Mouse (Mus musculus) cerebellum, adult 2 months (tissue): Measurements from ENCODE around the gene N4bp2. TPM values are rescaled to one million over a fixed set of nuclear protein-coding genes. Genes with fewer than 3 reads are reported as not detected.

Source experiments
- DNase-seq, 2 experiments: peaks; one replicate each; pipeline ENCODE4 v3.0.0; 2021
- H3K27ac ChIP-seq: fragments of 200-500 bp; 2 replicates; pipeline ENCODE4 v1.5.1; 2012; ENCODE audit warnings: low read length, control low read depth, inconsistent platforms; ENCODE audit not compliant: insufficient read depth
- H3K27me3 ChIP-seq: fragments of 200-500 bp; 2 replicates; pipeline ENCODE4 v1.6.1; 2012; ENCODE audit warnings: inconsistent platforms, mild to moderate bottlenecking, low read length, moderate library complexity; ENCODE audit not compliant: control insufficient read depth, insufficient read depth
- H3K4me1 ChIP-seq: fragments of 200-500 bp; 2 replicates; pipeline ENCODE4 v1.6.1; 2011; ENCODE audit warnings: low read length; ENCODE audit not compliant: control insufficient read depth, insufficient read depth
- H3K4me3 ChIP-seq: fragments of 200-500 bp; replicated peaks from 2 replicates; pipeline ENCODE3; 2011; ENCODE audit warnings: mild to moderate bottlenecking, low read depth, low read length, control low read depth; ENCODE audit not compliant: insufficient read depth
- CTCF ChIP-seq: fragments of 200-500 bp; IDR thresholded peaks from 2 replicates; pipeline ENCODE4 v1.5.1; 2011; ENCODE audit warnings: low read depth, mild to moderate bottlenecking, control low read depth, low read length, moderate library complexity, borderline replicate concordance; ENCODE audit not compliant: insufficient read depth
- POLR2A ChIP-seq: fragments of 200-500 bp; IDR thresholded peaks from 2 replicates; pipeline ENCODE4 v1.6.1; 2011; ENCODE audit warnings: low read length, control low read depth, borderline replicate concordance; ENCODE audit not compliant: insufficient read depth
- WGBS: fragments of 180-500 bp; shearing (Covaris S2); methylation state at CpG from one replicate; pipeline ENCODE4 v1.1.7; 2018; 5-methylcytosine and 5-hydroxymethylcytosine counted together
- polyA plus RNA-seq: library from polyadenylated mRNA; depleted of rRNA; stranded (reverse); fragments of >200 nt; gene quantifications from 2 replicates; pipeline ENCODE4 v1.2.3, GENCODE M21; 2012

N4bp2 gene
- polyA plus RNA-seq, 1 experiment = 5.7 TPM

GRCm38 (mm10) chr5:65739366-65739765 is 24.0 kb upstream of the N4bp2 start:
- no peak for DNase-seq
- no peaks in the 10 kb centered on the region for H3K4me1 ChIP-seq
- WGBS = 88% methylated on average over 3 of the region's 3 CpGs
- TF ChIP-seq POLR2A (no peak), CTCF (no peak)
- no peaks in the 10 kb centered on the region for H3K27me3 ChIP-seq
- no peak overlapping the region for H3K4me3 ChIP-seq
- H3K27ac ChIP-seq = no peak overlapping the region

GRCm38 (mm10) chr5:65746908-65747307 is 16.4 kb upstream of the N4bp2 start:
- 87% methylated on average over 5 of the region's 5 CpGs for WGBS
- no peaks in the 10 kb centered on the region for H3K4me1 ChIP-seq
- H3K27me3 ChIP-seq = no peaks in the 10 kb centered on the region
- no peak overlapping the region for H3K4me3 ChIP-seq
- no peak for TF ChIP-seq POLR2A
- no peak for TF ChIP-seq CTCF
- H3K27ac ChIP-seq = no peak overlapping the region
- no peak for DNase-seq

- no peak overlapping the region for H3K27ac ChIP-seq
- whole genome bisulfite sequencing = 63% methylated on average over 2 of the region's 2 CpGs
Measured at GRCm38 (mm10) chr5:65748386-65748785, 14.9 kb upstream of the N4bp2 start.

GRCm38 (mm10) chr5:65748880-65749279 is 14.4 kb upstream of the N4bp2 start:
- no peak for DNase-seq
- Histone ChIP-seq H3K27ac (no peak overlapping the region), H3K27me3 (no peaks in the 10 kb centered on the region), H3K4me3 (no peak overlapping the region), H3K4me1 (no peaks in the 10 kb centered on the region)
- TF ChIP-seq POLR2A (no peak), CTCF (no peak)

More at GRCm38 (mm10) chr5:65748386-65748785, 14.9 kb upstream of the N4bp2 start:
- no peaks in the 10 kb centered on the region for H3K4me1 ChIP-seq
- H3K27me3 ChIP-seq = no peaks in the 10 kb centered on the region
- TF ChIP-seq CTCF = no peak
- TF ChIP-seq POLR2A = no peak
- DNase-seq = no peak
- H3K4me3 ChIP-seq = no peak overlapping the region

- Histone ChIP-seq H3K27me3 (no peaks in the 10 kb centered on the region), H3K4me3 (no peak overlapping the region), H3K27ac (no peak overlapping the region), H3K4me1 (no peaks in the 10 kb centered on the region)
- no peak for DNase-seq
- 67% methylated on average over 4 of the region's 4 CpGs for WGBS
- no peak for TF ChIP-seq CTCF
- TF ChIP-seq POLR2A = no peak
Measured at GRCm38 (mm10) chr5:65752021-65752420, 11.3 kb upstream of the N4bp2 start.

GRCm38 (mm10) chr5:65755859-65756258 is 7.5 kb upstream of the N4bp2 start:
- H3K27me3 ChIP-seq = no peaks in the 10 kb centered on the region
- H3K4me1 ChIP-seq = no peaks in the 10 kb centered on the region
- no peak for DNase-seq
- 39% methylated on average over 5 of the region's 5 CpGs for whole genome bisulfite sequencing
- no peak for TF ChIP-seq CTCF
- H3K4me3 ChIP-seq = no peak overlapping the region
- no peak overlapping the region for H3K27ac ChIP-seq

GRCm38 (mm10) chr5:65757110-65757509 is 6.2 kb upstream of the N4bp2 start:
- TF ChIP-seq POLR2A (no peak), CTCF (no peak)
- H3K4me3 ChIP-seq = no peak overlapping the region
- 98% methylated on average over 1 of the region's 1 CpGs for WGBS
- no peak for DNase-seq
- no peaks in the 10 kb centered on the region for H3K27me3 ChIP-seq
- H3K27ac ChIP-seq = no peak overlapping the region
- no peaks in the 10 kb centered on the region for H3K4me1 ChIP-seq

GRCm38 (mm10) chr5:65760041-65760440 is 3.3 kb upstream of the N4bp2 start:
- no peak overlapping the region for H3K4me3 ChIP-seq

GRCm38 (mm10) chr5:65760599-65760998 is 2.7 kb upstream of the N4bp2 start:
- Histone ChIP-seq H3K4me3 (no peak overlapping the region), H3K27ac (no peak overlapping the region), H3K27me3 (no peaks in the 10 kb centered on the region), H3K4me1 (no peaks in the 10 kb centered on the region)
- TF ChIP-seq POLR2A = no peak
- no peak for TF ChIP-seq CTCF
- WGBS = 93% methylated on average over 2 of the region's 2 CpGs
- no peak for DNase-seq

More at GRCm38 (mm10) chr5:65760041-65760440, 3.3 kb upstream of the N4bp2 start:
- TF ChIP-seq CTCF = no peak
- no peak for TF ChIP-seq POLR2A
- no peak overlapping the region for H3K27ac ChIP-seq
- DNase-seq = no peak
- H3K4me1 ChIP-seq = no peaks in the 10 kb centered on the region
- H3K27me3 ChIP-seq = no peaks in the 10 kb centered on the region
- 94% methylated on average over 4 of the region's 4 CpGs for WGBS
